Mouse (Mus musculus): ENCODE results near the gene Cntnap5b.
A peak's percentile ranks its signal among the peaks of the same experiment; 100 is the strongest.

The Cntnap5b gene

DNA sequence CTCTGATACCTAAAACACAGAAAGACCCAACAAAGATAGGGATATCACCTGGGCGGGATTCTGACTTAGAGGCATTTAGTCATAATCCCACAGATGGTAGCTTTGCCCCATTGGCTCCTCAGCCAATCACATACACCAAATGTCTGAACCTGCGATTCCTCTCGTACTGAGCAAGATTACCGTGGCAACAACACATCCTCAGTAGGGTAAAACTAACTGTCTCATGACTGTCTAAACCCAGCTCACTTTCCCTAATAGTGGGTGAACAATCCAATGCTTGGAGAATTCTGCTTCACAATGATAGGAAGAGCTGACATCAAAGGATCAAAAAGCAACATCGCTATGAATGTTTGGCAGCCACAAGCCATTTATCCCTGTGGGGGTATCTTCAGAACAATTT lies 407.5 kb downstream of the Cntnap5b start:
- DNase-seq: peak; percentile 41 to 57

GRCm38 (mm10) chr1:100231980-100232608 lies 459.5 kb downstream of the Cntnap5b start:
- no peak for DNase-seq

DNA sequence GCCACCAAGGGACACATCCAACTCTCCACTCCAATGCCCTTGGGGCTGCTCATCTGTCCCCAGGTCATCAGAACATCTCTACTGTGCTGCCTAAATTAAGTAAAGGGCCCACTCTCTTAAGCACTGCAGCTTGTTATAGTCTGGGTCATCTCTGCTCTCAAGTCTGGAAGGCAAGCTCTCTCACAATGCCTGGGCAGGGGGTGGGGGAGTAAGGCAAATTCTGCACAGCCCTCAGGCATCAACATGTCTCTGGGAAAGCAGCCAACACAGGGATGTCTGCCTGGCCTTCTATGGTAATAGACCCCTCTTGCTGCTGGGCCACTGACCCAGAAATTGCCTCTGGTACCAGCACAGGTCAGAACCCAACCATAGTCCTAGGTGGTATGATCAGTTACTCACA lies 479.4 kb downstream of the Cntnap5b start:
- DNase-seq: no peak

DNA sequence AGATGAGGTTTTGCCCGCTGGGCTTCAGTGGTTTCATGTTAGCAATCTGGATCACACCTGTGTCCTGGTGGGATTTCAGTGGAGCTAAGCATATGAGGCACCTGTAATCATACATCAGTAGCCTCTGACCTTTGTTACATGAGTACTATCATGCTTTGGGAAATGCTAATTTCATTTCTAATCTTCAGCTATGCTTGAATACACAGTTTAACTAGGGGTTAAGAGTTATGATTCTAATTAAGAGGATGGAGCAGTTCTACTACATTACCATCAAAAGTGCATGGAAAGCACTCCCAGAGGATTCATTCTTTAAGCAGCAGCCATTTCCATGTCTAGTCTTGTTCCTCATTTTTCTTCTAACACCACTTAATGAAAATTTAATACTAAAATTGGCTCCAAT lies 538.1 kb downstream of the Cntnap5b start:
- no peak for DNase-seq

DNA sequence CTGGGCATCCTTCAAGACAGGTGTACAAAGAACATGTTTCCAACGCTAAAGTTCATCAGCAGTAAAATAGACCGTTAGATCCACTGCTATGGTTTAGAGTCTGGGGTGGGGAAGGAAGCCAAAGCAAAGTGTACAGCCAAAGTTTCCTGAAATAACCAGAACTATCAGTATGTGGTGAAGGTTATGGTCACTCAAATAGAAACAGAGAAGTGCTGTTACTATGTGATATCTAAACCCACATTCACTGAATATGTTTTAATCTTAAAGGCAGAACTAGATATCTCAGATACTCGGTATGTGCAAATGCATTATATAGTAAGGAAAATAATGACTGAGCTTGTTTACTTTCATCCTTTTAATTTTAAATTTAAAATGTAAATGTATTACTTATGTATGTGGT lies 558.5 kb downstream of the Cntnap5b start:
- DNase-seq: no peak

GRCm38 (mm10) chr1:100369415-100370113 lies 597.0 kb downstream of the Cntnap5b start:
- DNase-seq: no peak

- DNase-seq: no peak
Measured at GRCm38 (mm10) chr1:100386252-100386651, 613.7 kb downstream of the Cntnap5b start.

DNA sequence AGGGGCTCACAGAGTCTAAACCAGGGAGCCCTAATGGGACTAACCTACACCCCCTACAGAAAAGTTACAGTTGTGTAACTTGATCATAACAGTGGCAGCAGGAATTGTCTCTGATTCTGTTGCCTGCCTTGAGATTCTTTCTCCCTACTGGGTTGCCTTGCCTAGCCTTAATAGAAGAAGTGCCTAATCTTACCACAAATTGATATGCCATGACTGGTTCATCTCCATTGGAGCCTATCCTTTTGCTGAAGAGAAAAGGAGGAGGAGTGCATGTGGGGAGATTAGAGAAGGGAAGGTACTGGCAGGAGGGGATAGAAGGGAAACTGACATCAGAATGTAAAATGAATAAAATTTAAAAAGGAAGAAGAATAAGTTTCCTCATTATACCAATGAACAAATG lies 621.5 kb downstream of the Cntnap5b start:
- no peak for DNase-seq

GRCm38 (mm10) chr1:100416658-100417224 lies 644.2 kb downstream of the Cntnap5b start:
- no peak for DNase-seq

GRCm38 (mm10) chr1:100430038-100430774 lies 657.6 kb downstream of the Cntnap5b start:
- DNase-seq: no peak

DNA sequence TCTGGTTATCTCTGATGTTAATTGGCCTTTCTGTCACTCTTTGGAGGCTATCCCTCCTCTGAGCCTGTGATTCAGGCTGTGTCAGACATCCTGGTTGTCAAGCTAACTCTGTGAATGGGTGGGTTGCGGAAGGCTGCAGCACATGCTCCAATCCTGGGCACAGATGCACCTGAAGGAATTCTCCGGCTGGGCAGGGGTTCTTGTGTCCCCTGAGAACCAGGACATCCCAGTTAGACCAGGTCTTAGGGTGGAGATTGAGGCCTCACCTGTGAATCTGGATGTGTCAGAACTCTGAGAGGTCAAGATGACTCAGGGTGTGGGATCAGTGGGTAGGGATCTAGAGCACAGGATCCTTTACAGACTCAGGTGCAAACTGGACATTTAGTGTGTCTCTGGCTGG lies 691.3 kb downstream of the Cntnap5b start:
- DNase-seq: no peak

DNA sequence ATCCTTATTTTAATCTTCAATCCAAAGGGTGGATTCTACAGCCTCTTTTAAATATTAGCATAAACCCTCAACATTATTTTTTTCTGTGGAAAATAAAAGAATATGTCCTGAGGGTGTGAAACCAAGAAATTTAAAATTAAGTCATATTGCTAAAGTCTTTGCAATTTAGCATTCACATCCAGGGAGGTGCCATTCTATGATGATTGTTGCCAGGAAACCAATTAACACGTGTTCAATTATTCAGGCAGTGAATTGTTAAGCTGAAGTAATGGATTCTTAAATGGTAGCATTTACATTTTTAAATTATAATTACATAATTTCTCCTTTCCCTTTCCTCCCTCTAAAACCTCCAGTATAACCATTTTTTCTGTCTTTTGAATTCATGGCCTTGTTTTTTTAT lies 692.7 kb downstream of the Cntnap5b start:
- no peak for DNase-seq

GRCm38 (mm10) chr1:100467595-100467994 lies 695.0 kb downstream of the Cntnap5b start:
- no peak for DNase-seq

DNA sequence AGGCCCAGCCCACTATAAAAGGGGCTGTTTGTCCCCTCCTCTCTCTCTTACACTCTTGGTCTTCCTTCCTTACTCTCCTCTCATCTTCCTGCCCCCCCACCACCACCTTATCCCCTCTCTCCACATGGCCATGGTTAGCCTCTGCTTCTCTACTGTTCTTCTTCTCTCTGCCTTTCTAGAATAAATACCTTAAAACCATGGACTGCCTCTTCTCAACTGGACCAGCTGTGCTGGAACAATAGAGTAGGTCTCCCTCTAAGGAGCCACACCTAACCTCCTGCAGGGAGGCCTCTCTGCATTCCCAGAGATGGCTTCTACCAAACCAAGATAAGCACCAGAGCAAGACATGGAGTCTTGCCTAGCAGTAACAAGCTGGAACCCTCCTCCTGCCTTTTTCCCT lies 737.3 kb downstream of the Cntnap5b start:
- DNase-seq: no peak
